Mouse (Mus musculus) spleen, adult 2 months (tissue): ENCODE measurements at regions not wholly inside any gene's neighbourhood (a gene's known extent, or its start where the extent isn't known, plus 50 kb on each side); places are given as distances from the start of the nearest gene placed in this dataset.

ENCODE experiments used
- DNase-seq, 2 experiments: peaks; one replicate each; pipeline versions ENCODE4 v3.0.0 to v3.0.0-alpha.2; 2012 to 2021; ENCODE audit warnings: low spot score in 2 of 2, low read depth in 1 of 2
- H3K27ac ChIP-seq: fragments of 200-500 bp; 2 replicates; pipeline ENCODE4 v1.5.1; 2012; ENCODE audit warnings: low read length, inconsistent platforms; ENCODE audit not compliant: insufficient read depth
- H3K27me3 ChIP-seq: fragments of 200-500 bp; 2 replicates; pipeline ENCODE4 v1.6.1; 2012; ENCODE audit warnings: mild to moderate bottlenecking, moderate library complexity, low read length, inconsistent platforms; ENCODE audit not compliant: control insufficient read depth, insufficient read depth
- H3K36me3 ChIP-seq: fragments of 200-500 bp; 2 replicates; pipeline ENCODE4 v1.6.1; 2012; ENCODE audit warnings: mild to moderate bottlenecking, low read length, inconsistent platforms; ENCODE audit not compliant: control insufficient read depth, insufficient read depth
- H3K4me1 ChIP-seq: fragments of 200-500 bp; 2 replicates; pipeline ENCODE4 v1.6.1; 2011; ENCODE audit warnings: inconsistent platforms; ENCODE audit not compliant: control insufficient read depth, insufficient read depth, insufficient read length
- H3K4me3 ChIP-seq: fragments of 200-500 bp; 2 replicates; pipeline ENCODE4 v1.5.1; 2011; ENCODE audit warnings: mild to moderate bottlenecking, inconsistent platforms; ENCODE audit not compliant: insufficient read depth, insufficient read length; ENCODE audit errors: extremely low read depth
- CTCF ChIP-seq: fragments of 200-500 bp; IDR thresholded peaks from 2 replicates; pipeline ENCODE4 v1.5.1; 2011; ENCODE audit warnings: mild to moderate bottlenecking, inconsistent platforms; ENCODE audit not compliant: insufficient read depth, insufficient read length, insufficient replicate concordance; ENCODE audit errors: extremely low read depth
- POLR2A ChIP-seq: fragments of 200-500 bp; IDR thresholded peaks from 2 replicates; pipeline ENCODE4 v1.6.1; 2011; ENCODE audit warnings: low read depth, low read length, inconsistent platforms
- WGBS: fragments of 180-500 bp; shearing (Covaris S2); methylation state at CpG from one replicate; pipeline ENCODE4 v1.1.7; 2018; 5-methylcytosine and 5-hydroxymethylcytosine counted together

DNA sequence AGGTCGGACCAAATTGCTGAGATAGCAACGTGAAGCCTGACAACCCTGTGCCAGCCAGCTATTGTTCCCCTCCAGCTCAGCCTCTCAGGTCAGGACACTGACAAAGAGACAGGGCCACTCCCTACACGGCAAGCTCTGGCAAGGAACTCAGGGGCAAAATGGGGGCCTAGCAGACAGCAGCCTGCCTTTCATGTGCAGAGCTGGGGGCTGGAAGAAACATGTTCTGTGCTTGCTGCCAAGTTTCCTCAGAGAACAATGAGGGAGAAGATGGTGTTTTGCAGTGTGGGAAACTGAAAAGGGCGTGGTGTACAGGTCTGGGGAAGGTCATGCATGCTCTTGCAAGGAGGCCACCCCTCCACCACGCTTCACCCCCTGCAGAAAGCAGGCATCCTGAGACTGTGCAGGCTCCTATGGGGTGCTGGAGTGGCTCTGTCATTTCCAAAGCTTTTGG is 77.8 kb downstream of the Calml3 start:
- H3K27ac ChIP-seq, result no peak overlapping the region
- no peak for DNase-seq
- WGBS, result 57% methylated on average over 5 of the region's 5 CpGs
- no peak overlapping the region for H3K4me3 ChIP-seq
- no peaks in the 10 kb centered on the region; the same call in 1 of the 2 replicates for H3K4me1 ChIP-seq
- no peaks in the 10 kb centered on the region for H3K27me3 ChIP-seq
- TF ChIP-seq POLR2A (no peak), CTCF (no peak)
- H3K36me3 ChIP-seq, result no peaks in the 10 kb centered on the region

DNA sequence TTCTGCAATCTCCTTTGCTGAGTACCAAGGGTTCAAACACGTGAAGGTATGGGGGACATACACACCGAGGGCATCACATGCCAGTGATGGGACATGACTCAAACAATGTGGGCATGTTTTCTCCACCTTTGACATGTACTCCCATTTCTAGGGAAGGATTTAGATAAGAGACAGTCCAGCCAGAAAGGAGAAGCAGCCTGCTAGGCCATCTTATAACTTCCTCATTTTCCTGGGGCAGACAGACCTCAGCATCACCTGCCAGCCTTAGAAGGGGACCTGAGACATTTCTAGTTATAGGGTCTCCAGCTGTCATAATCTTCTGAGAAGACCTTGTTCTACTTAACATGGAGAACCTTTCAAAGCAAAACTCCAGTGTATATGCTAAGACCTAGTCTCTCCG is 78.3 kb downstream of the Calml3 start:
- H3K36me3 ChIP-seq, result no peaks in the 10 kb centered on the region
- H3K4me1 ChIP-seq, result no peaks in the 10 kb centered on the region; the same call in 1 of the 2 replicates
- no peak overlapping the region for H3K27ac ChIP-seq
- no peak for DNase-seq
- H3K4me3 ChIP-seq, result no peak overlapping the region
- 39% methylated on average over 3 of the region's 3 CpGs for WGBS
- no peak for TF ChIP-seq CTCF
- no peaks in the 10 kb centered on the region for H3K27me3 ChIP-seq

DNA sequence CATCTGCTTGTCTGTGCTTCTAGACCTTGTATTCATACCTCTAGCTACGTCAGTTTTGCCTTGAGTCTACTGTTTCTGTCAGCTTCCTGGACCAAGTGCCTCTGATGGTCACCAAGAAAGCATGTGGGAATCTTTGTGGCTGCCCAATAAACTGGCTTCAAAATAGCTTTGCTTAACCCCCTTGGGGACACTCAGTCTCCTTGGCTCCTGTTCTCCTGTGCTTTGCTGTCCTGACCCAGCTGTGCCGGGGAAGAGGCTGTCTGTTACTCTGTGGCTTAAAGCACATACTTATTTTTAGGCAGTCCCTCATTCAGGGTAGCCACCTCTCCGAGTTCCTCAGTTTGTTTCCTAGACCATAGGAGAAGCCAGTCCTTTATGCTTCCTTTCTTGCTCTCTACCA is 79.8 kb downstream of the Calml3 start:
- no peak overlapping the region for H3K4me3 ChIP-seq
- H3K4me1 ChIP-seq, result no peaks in the 10 kb centered on the region; the same call in 1 of the 2 replicates
- 68% methylated on average over 3 of the region's 3 CpGs for WGBS
- H3K36me3 ChIP-seq, result no peaks in the 10 kb centered on the region
- H3K27ac ChIP-seq, result no peak overlapping the region
- H3K27me3 ChIP-seq, result no peaks in the 10 kb centered on the region
- TF ChIP-seq POLR2A, result no peak
- no peak for TF ChIP-seq CTCF
- no peak for DNase-seq

DNA sequence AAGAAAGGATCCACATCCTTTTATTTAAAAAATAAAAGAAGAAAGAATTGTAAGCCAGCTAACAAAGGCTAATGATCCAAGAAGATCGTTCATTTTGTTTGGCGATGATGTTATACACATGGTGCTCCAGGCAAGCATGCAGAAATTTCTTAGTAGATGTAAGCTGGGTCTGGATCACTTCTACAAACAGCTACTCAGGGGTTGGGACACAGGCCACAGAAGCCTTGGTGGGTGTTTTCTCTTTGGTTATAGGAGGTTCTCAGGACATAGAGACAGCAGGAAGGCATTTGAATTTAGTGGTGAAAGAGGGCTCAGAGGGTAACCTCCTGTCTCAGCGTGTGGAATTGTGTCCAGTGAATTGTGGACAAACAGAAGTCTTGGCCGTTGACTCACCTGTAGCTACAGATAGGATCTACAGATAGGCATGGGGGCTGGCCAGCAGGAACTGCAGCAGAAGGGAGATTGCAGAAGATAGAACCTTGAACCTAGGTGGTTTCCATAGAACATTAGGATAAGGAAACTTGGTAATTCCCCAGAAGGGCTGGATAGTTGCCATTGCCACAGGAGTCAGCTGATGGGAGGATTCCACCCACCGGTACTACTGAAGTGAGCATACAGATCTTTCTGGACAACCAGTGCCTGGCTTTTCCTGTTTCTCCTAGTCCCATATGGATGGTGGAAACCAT is 80.5 kb downstream of the Calml3 start:
- no peak overlapping the region for H3K27ac ChIP-seq
- TF ChIP-seq CTCF (no peak), POLR2A (no peak)
- no peak for DNase-seq
- H3K36me3 ChIP-seq, result no peaks in the 10 kb centered on the region
- 87% methylated on average over 5 of the region's 5 CpGs for WGBS
- H3K4me1 ChIP-seq, result no peaks in the 10 kb centered on the region; the same call in 1 of the 2 replicates
- H3K27me3 ChIP-seq, result no peaks in the 10 kb centered on the region
- H3K4me3 ChIP-seq, result no peak overlapping the region

DNA sequence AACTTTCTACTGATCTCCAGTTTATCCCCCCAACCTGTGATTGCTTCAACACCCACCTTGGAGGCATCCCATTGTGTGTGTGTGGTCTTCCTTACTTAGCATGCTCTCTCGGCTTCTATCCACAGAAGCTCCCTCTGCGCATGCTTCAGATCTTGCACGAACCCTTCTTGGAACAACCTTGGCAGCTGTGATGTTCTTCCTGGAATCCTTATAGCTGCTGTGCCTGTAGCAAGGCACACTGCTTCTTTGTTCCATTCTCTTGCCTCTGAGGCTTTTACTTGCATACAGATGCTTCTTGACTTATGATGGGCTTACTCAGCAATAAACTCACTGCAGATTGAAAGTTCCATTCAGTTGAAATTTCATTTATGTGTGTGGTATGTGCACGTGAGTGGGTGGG is 81.2 kb downstream of the Asb13 start:
- Histone ChIP-seq H3K4me3 (no peak overlapping the region), H3K27me3 (no peaks in the 10 kb centered on the region), H3K27ac (no peak overlapping the region), H3K36me3 (no peaks in the 10 kb centered on the region), H3K4me1 (no peaks in the 10 kb centered on the region)
- 93% methylated on average over 4 of the region's 4 CpGs for WGBS
- TF ChIP-seq CTCF, result no peak
- no peak for TF ChIP-seq POLR2A
- DNase-seq, result no peak

DNA sequence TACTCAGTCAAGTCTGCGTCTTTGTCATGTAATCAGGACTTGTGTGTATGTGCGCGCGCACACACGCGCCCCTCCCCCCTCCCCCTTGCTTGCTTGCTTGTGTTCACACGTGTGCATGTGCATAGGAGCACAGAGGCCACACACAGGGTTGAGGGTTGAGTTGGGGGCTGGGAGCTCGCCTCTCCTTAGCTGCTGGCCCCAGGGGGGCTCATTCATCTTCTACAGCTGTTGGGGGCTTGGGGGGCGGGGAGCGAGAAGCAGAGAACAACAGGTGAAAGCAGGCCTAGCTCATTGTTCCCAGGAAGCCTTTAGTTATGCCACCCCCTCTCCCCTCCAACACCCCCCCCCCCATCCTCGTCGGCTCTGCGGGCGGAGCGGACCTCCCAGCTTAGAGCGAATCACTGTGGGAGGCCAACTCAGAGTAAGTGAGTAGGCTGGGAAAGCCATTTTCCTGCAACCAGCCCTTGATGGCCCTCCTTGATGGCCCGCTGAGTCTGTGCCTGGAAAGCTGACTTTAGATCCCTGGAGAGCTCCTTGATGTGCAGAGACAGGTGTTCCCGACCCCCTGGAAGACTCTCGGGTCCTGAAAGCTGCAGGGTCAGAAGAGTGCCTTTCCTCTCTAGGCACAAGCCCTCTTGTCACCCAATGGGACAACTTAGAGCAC is 78.8 kb downstream of the Asb13 start:
- H3K36me3 ChIP-seq, result no peaks in the 10 kb centered on the region
- WGBS, result 86% methylated on average over 19 of the region's 19 CpGs
- no peaks in the 10 kb centered on the region for H3K4me1 ChIP-seq
- H3K27me3 ChIP-seq, result no peaks in the 10 kb centered on the region
- H3K27ac ChIP-seq, result no peak overlapping the region
- no peak for TF ChIP-seq POLR2A
- TF ChIP-seq CTCF, result no peak
- DNase-seq, result no peak
- no peak overlapping the region for H3K4me3 ChIP-seq

DNA sequence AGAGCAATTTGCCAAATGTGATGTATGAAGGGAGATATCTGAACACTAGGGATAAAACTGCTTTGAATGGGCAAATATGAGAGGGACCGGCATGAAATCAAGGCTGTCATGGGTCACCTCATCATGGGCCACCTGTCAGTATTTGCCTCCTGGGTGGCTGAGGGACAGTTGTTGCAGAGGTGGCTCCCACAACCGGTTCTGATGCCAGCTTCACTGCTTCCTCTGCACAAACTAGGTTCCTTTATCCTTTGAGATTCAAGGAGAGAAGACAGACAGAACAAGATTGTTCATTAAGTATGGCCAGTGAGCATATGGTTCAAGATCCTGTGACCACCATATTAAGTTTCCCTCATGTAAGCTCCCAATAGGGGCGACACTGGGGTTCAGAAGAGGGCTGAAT is 78.3 kb downstream of the Asb13 start:
- no peak overlapping the region for H3K27ac ChIP-seq
- no peak overlapping the region for H3K4me3 ChIP-seq
- no peak for TF ChIP-seq POLR2A
- no peak for TF ChIP-seq CTCF
- H3K27me3 ChIP-seq, result no peaks in the 10 kb centered on the region
- H3K36me3 ChIP-seq, result no peaks in the 10 kb centered on the region
- DNase-seq, result no peak
- no peaks in the 10 kb centered on the region for H3K4me1 ChIP-seq
- 66% methylated on average over 3 of the region's 3 CpGs for WGBS
